Mouse (Mus musculus): ENCODE results near the gene Mast3.

Mast3 gene

GRCm38 (mm10) chr8:70760350-70760749 lies 44.5 kb downstream of the Mast3 start:
- DNase-seq (ENCODE audit: low spot score), result no peak

GRCm38 (mm10) chr8:70758616-70759561 lies 46.0 kb downstream of the Mast3 start:
- no peak for DNase-seq (ENCODE audit: low spot score)

- DNase-seq (ENCODE audit: low spot score), result no peak
These were observed 46.6 kb downstream of the Mast3 start for GRCm38 (mm10) chr8:70758308-70758615.

GRCm38 (mm10) chr8:70757523-70758307 lies 47.1 kb downstream of the Mast3 start:
- no peak for DNase-seq (ENCODE audit: low spot score)

GRCm38 (mm10) chr8:70756476-70757040 lies 48.3 kb downstream of the Mast3 start:
- DNase-seq (ENCODE audit: low spot score), result no peak

GRCm38 (mm10) chr8:70755661-70756475 lies 49.0 kb downstream of the Mast3 start:
- DNase-seq (ENCODE audit: low spot score), result no peak

GRCm38 (mm10) chr8:70754871-70755660 lies 49.8 kb downstream of the Mast3 start:
- DNase-seq (ENCODE audit: low spot score), result no peak

- peak; percentile 78 for DNase-seq (ENCODE audit: low spot score)
These were observed 50.6 kb downstream of the Mast3 start, which contains the start of gene Rab3a for GRCm38 (mm10) chr8:70754043-70754870. Gene Rab3a, plus strand, starts transcription at chr8:70754679.

- DNase-seq (ENCODE audit: low spot score), result no peak
These were observed 51.7 kb downstream of the Mast3 start for GRCm38 (mm10) chr8:70753151-70753550.

GRCm38 (mm10) chr8:70752000-70752764 lies 52.7 kb downstream of the Mast3 start:
- DNase-seq (ENCODE audit: low spot score), result no peak

- no peak for DNase-seq (ENCODE audit: low spot score)
These were observed 54.6 kb downstream of the Mast3 start for GRCm38 (mm10) chr8:70750128-70750680.

GRCm38 (mm10) chr8:70749097-70749674 lies 55.7 kb downstream of the Mast3 start:
- DNase-seq (ENCODE audit: low spot score), result no peak

- DNase-seq (ENCODE audit: low spot score), result no peak
These were observed 56.4 kb downstream of the Mast3 start for GRCm38 (mm10) chr8:70748246-70749096.

- no peak for DNase-seq (ENCODE audit: low spot score)
These were observed 57.5 kb downstream of the Mast3 start for GRCm38 (mm10) chr8:70747211-70747890.

GRCm38 (mm10) chr8:70746676-70747075 lies 58.2 kb downstream of the Mast3 start:
- DNase-seq (ENCODE audit: low spot score), result no peak

GRCm38 (mm10) chr8:70745691-70746220 lies 59.1 kb downstream of the Mast3 start:
- no peak for DNase-seq (ENCODE audit: low spot score)

GRCm38 (mm10) chr8:70744806-70745205 lies 60.0 kb downstream of the Mast3 start:
- DNase-seq (ENCODE audit: low spot score), result no peak
